Mouse (Mus musculus) A20 (cell line): ENCODE measurements around the gene Swt1.
A peak's percentile ranks its signal among the peaks of the same experiment; 100 is the strongest.
"Not testable (repeated sequence)": the region's sequence is repeated elsewhere in the genome, so short reads cannot be mapped to it uniquely, and the experiment has no call there.

Experiments
- DNase-seq: peaks from one replicate; pipeline ENCODE4 v3.0.0-alpha.2; 2011; ENCODE audit warnings: low read depth, low spot score

Gene Swt1

GRCm38 (mm10) chr1:151428263-151429221 is at the start of gene Swt1, which contains the start of gene Trmt1l:
Swt1 (minus strand) TSS chr1:151428455.
Trmt1l (plus strand) TSS chr1:151428542.
- peak; percentile 98 for DNase-seq

DNA sequence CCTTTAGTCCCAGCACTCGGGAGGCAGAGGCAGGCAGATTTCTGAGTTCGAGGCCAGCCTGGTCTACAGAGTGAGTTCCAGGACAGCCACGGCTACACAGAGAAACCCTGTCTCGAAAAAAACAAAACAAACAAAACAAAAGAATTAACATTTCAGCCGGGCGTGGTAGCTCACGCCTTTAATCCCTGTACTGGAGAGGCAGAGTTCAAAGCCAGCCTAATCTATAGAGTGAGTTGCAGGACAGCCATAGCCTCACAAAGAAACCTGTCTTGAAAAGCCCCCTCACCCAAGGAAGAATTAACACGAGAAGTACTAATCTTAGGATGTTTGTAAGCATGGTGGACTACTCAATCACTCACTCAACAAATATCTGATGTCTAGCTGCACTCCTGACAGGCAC is 44.1 kb upstream of the Swt1 start:
- DNase-seq = not testable (repeated sequence)

GRCm38 (mm10) chr1:151471429-151471828 is 43.2 kb upstream of the Swt1 start:
- no peak for DNase-seq

GRCm38 (mm10) chr1:151466571-151466970 is 38.3 kb upstream of the Swt1 start:
- DNase-seq = no peak

- DNase-seq = no peak
Measured at GRCm38 (mm10) chr1:151464914-151465313, 36.7 kb upstream of the Swt1 start.

DNA sequence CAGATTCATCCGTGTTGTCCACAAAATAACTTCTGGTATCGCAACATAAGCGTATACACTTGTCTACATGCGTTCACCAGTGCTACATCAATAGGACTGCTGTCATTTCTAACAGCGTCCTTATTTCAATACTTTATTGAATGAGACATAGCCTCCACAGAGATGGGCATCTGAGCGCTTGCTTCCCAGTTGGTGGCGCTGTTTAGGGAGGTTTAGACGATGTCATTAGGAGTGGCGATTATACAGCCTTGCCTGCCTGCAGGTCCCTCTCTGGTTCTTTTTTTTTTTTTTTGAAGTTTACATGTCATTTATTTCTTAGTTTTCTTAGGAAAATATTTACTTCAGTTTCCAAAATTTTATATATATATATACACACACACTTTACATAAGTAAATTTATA is 33.0 kb upstream of the Swt1 start:
- peak; percentile 24 for DNase-seq

GRCm38 (mm10) chr1:151457087-151457486 is 28.8 kb upstream of the Swt1 start:
- DNase-seq = peak; percentile 36

DNA sequence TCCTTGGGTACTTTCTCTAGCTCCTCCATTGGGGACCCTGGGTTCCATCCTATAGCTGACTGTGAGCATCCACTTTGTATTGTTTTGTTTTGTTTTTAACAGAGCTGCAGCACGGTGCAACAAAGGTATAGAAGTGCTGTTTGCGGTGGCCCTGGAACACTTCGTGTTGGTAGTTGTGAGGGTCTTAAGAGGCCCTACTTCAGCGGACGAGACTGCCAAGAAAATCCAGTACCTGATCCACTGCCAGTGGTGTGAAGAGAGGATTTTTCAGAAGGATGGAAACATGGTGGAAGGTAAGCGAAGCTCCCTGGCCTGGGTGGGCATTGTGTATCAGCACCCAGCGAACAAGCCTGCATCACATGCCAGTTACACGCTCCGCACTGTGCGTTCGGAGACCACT is 23.7 kb upstream of the Swt1 start:
- DNase-seq = no peak

GRCm38 (mm10) chr1:151450851-151451250 is 22.6 kb upstream of the Swt1 start:
- peak; percentile 28 for DNase-seq

GRCm38 (mm10) chr1:151449866-151450265 is 21.6 kb upstream of the Swt1 start:
- no peak for DNase-seq

- no peak for DNase-seq
Measured at GRCm38 (mm10) chr1:151435431-151435830, 7.2 kb upstream of the Swt1 start.

- peak; percentile 51 for DNase-seq
Measured at GRCm38 (mm10) chr1:151429316-151429715, 1.1 kb upstream of the Swt1 start.

DNA sequence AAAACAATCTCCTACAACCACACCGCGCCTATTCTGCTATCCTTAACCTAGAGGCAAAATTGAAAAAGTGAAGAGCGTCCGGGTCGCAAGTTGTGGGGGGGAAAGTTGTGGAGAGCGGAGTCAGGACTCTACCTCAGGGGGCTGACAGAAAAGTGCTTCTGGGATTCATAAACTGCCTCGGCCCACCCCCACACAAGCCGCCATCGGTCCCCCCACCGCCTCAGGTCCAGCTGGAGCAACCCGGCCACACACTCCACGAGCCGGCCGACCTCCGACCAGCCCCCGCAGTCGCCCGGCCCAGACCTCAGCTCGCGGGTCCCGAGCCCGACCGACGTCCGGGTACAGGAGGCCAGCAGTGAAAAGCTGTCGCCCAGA is 380 bp downstream of the Swt1 start:
- DNase-seq = no peak

DNA sequence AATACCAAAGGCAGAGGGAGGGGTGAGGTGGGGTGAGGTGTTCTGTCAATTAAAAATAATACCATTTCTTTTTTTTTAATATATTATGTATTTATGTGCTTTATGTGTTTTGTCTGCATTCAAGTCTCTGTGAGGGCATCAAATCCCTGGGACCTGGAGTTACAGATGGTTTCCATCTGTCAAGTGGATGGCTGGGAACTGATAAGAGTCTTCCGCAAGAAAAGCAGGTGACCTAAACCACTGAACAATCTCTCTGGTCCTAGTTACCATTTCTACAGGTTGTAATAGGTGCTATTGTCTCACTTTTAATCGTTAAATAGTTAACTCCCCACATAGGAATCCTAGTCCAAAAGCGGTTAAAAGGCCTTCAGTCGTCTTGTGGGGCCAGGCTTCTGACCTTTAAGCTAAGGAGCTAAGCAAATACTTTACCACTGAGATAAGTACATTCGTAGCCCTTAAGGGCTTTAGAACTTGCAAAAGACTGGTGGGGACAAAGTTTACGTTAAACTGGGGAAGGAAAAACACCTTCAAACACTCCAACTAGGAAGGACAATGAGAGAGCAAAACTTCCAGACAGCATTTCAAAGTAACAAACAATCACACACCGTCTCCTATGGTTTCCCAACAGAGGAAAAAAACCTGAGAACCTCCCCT is 1.2 kb downstream of the Swt1 start:
- no peak for DNase-seq

GRCm38 (mm10) chr1:151422178-151422577 is 6.1 kb downstream of the Swt1 start:
- no peak for DNase-seq

DNA sequence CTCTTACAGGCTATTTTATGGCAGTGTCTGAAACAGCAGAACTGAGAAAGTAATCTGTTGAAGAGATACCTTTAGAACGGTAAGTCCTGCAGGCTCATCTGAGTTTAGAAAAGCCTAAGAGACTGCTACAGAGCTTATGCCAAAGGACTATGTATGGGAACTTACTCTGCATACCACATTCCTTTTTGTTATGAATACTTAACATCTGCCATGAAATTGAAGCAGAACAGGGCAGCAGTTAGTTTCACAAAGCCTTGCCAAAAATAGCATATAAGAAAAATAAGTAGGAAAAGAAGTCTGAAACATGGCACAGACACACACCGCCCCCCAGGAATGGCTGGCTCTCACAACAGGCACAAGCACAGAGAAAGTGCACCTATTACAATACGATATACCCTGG is 18.4 kb downstream of the Swt1 start:
- no peak for DNase-seq

DNA sequence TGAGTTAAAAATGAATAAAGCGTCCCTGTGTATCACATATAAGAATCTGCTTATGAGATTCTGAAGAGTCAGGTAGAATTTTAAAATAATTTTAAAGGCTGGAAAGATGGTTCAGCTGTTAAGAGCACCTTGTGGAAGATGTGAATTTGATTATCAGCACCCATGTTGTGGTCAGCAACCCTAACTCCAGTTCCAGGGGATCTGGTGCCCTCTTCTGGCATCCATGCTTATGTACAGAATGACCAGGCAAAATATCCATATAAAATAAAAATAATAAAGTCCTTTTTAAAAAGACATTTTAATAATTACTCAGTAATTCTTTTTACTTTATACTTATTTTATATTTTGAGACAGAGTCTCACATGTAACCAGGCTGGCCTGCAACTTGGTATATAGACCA is 38.2 kb downstream of the Swt1 start:
- peak; percentile 37 for DNase-seq

- DNase-seq = no peak
Measured at GRCm38 (mm10) chr1:151377353-151377752, 50.9 kb downstream of the Swt1 start.

DNA sequence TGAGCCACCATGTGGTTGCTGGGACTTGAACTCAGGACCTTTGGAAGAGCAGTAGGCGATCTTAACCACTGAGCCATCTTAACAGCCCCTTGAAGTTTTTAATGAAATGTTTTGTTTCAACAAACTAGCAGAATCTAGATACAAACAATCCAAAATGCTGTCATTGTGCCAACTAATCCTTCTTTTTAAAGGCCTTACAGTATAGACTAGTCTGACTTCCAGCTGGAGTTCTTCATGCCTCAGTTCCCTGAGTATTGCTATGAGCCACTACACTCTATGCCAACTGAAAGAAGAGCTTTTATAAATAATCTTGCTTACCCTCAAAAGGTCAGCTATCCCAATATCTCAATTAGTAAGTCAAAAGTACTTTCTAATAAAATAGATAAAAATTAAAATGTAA is 55.4 kb downstream of the Swt1 start:
- DNase-seq = no peak

- DNase-seq = no peak
Measured at GRCm38 (mm10) chr1:151371543-151371942, 56.7 kb downstream of the Swt1 start.

DNA sequence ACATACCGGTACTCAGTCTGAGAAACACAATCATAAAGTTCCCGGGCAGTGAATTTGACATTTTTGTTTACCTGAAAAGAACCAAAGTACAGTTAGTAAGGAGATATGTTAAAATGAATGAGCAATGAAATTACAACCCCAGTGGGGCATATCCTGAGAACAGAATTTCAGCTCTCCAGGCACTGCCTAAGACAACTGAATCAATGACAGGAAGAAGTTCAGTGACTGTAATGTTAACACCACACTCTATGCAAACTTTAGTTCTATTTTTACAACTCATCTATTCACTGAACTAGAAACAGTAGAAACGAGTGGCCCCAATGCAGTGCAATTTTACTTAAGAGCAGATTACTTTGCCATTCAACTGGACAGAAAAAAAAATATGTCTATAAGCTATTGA is 57.7 kb downstream of the Swt1 start:
- peak; percentile 66 for DNase-seq

GRCm38 (mm10) chr1:151368444-151368843 is 59.8 kb downstream of the Swt1 start:
- no peak for DNase-seq
